Mouse (Mus musculus): ENCODE data around the gene Gjd3. TPM values are rescaled to one million over a fixed set of nuclear protein-coding genes. Genes with fewer than 3 reads are reported as not detected.

Gene Gjd3
- total and polyA plus RNA-seq, 3 experiments = not detected

GRCm38 (mm10) chr11:98966499-98967141 is 16.2 kb downstream of the Gjd3 start:
- no peak overlapping the region for H3K4me3 ChIP-seq (ENCODE audit: control insufficient read depth in 1 of 2, insufficient read depth in 1 of 2, low read depth in 2 of 2, low read length in 2 of 2)
- DNase-seq (ENCODE audit: low read depth, low spot score) = no peak
- no peaks in the 10 kb centered on the region for H3K9me3 ChIP-seq (replicated peaks; ENCODE audit: insufficient read depth, low read length)
- no peak overlapping the region for H3K9ac ChIP-seq (ENCODE audit: control insufficient read depth, low read depth, low read length, poor library complexity, severe bottlenecking)
- H3K27ac ChIP-seq (ENCODE audit: control insufficient read depth, low read depth, low read length) = no peak overlapping the region
- H3K36me3 ChIP-seq (ENCODE audit: control insufficient read depth in 1 of 2, insufficient read depth in 2 of 2, low read length in 2 of 2) = peaks cover 0 to 11% of the 10 kb centered on the region in 2 experiments; a peak in 2 of 4 replicates
- no peaks in the 10 kb centered on the region for H3K79me2 ChIP-seq (ENCODE audit: control insufficient read depth, insufficient read depth, low read length, poor library complexity)
- TF ChIP-seq MAFK (IDR thresholded peaks at IDR 0.05; ENCODE audit: borderline replicate concordance, low read depth, low read length) (no peak), MXI1 (IDR thresholded peaks at IDR 0.05; ENCODE audit: low read depth, low read length) (no peak), JUND (IDR thresholded peaks at IDR 0.05; ENCODE audit: low read depth, low read length) (no peak), USF2 (IDR thresholded peaks at IDR 0.05; ENCODE audit: borderline replicate concordance in 1 of 2, insufficient read depth in 1 of 2, low read depth in 1 of 2, low read length in 2 of 2) (no peak), RAD21 (IDR thresholded peaks at IDR 0.05; ENCODE audit: low read depth, low read length) (no peak), SMC3 (IDR thresholded peaks at IDR 0.05; ENCODE audit: low read depth, low read length) (no peak), CHD1 (IDR thresholded peaks at IDR 0.05; ENCODE audit: low read depth, low read length) (no peak), ZKSCAN1 (IDR thresholded peaks at IDR 0.05; ENCODE audit: low read depth, low read length) (no peak), BHLHE40 (IDR thresholded peaks at IDR 0.05; ENCODE audit: borderline replicate concordance, low read depth, low read length) (no peak), MAX (IDR thresholded peaks at IDR 0.05; ENCODE audit: low read length) (no peak), USF1 (IDR thresholded peaks at IDR 0.05; ENCODE audit: low read depth, low read length) (no peak), POLR2AphosphoS2 (IDR thresholded peaks at IDR 0.05; ENCODE audit: low read length) (no peak), UBTF (IDR thresholded peaks at IDR 0.05; ENCODE audit: borderline replicate concordance, insufficient read depth, low read depth, low read length) (no peak), MEF2A (IDR thresholded peaks at IDR 0.05; ENCODE audit: extremely low read depth, insufficient replicate concordance, low read depth, low read length, poor library complexity, severe bottlenecking) (no peak), POLR2A (IDR thresholded peaks at IDR 0.05; ENCODE audit: control insufficient read depth in 1 of 2, insufficient read depth in 1 of 2, low read depth in 1 of 2, low read length in 2 of 2, poor library complexity in 1 of 2) (no peak), CTCF (IDR thresholded peaks at IDR 0.05 in 2 of 3, conservative IDR thresholded peaks at IDR 0.05 in 1 of 3; ENCODE audit: control insufficient read depth in 1 of 3, insufficient read depth in 1 of 3, low read depth in 2 of 3, low read length in 3 of 3, poor library complexity in 1 of 3, severe bottlenecking in 1 of 3) (no peak), TAL1 (IDR thresholded peaks at IDR 0.05; ENCODE audit: low read length) (no peak), GABPA (IDR thresholded peaks at IDR 0.05; ENCODE audit: low read depth, low read length) (no peak), ZNF384 (IDR thresholded peaks at IDR 0.05; ENCODE audit: low read depth, low read length) (no peak)
- H3K4me1 ChIP-seq (ENCODE audit: control insufficient read depth in 1 of 2, insufficient read depth in 2 of 2, low read length in 2 of 2) = peaks cover 0 to 16% of the 10 kb centered on the region in 2 experiments
- no peaks in the 10 kb centered on the region for H3K27me3 ChIP-seq (ENCODE audit: control insufficient read depth in 1 of 2, insufficient read depth in 2 of 2, low read length in 2 of 2)

All from MEL (cell line).